Mouse (Mus musculus): ENCODE measurements around the gene Srcin1.

DNA sequence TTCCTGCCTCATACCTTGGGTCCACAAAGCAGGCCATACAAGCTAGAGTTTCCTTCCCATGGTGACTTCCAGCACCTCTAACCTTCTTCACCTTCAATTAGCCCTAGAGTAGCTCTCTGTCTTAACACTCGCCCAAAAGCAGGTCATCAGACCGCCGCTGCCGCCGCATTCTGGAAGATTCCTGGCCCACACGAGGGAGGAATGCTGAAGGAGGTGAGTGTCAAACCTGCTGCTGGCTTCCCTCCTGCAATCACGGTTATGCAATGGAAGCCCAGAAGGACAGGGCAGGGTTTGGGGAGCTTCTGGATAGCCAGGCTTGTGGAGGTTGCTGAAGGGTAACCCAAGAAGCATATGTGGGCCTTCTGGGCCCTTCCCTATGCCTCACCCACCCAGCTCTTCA lies 8.5 kb upstream of the Srcin1 start:
- no peak for TF ChIP-seq CTCF (IDR thresholded peaks at IDR 0.05; ENCODE audit: borderline replicate concordance, extremely low read depth, insufficient read depth, insufficient read length)
- TF ChIP-seq POLR2A (IDR thresholded peaks at IDR 0.05; ENCODE audit: borderline replicate concordance, extremely low read depth, insufficient read depth, insufficient read length, poor library complexity, severe bottlenecking), result no peak
